Mouse (Mus musculus) liver, embryonic 13.5 days (tissue): ENCODE results near the gene Rer1. TPM values are rescaled to one million over a fixed set of nuclear protein-coding genes. Genes with fewer than 3 reads are reported as not detected.
A peak's percentile ranks its signal among the peaks of the same experiment; 100 is the strongest.

Experiments used
- ATAC-seq: fragments of 200-750 bp; cut with Nextera tagmentation; 2 replicates; pipeline ENCODE4 v1.8.0; 2017; ENCODE audit warnings: low read depth, mild to moderate bottlenecking, moderate number of reproducible peaks, moderate library complexity
- DNase-seq: peaks from one replicate; pipeline ENCODE4 v3.0.0; 2022
- H3K27ac ChIP-seq: fragments of 300-500 bp; sonication (generic); 2 replicates; pipeline ENCODE4 v1.5.1; 2015; ENCODE audit warnings: moderate library complexity, mild to moderate bottlenecking, inconsistent platforms
- H3K27me3 ChIP-seq: fragments of 300-500 bp; sonication (generic); 2 replicates; pipeline ENCODE4 v1.6.1; 2015; ENCODE audit warnings: mild to moderate bottlenecking, inconsistent platforms
- H3K36me3 ChIP-seq: fragments of 300-500 bp; sonication (generic); 2 replicates; pipeline ENCODE4 v1.6.1; 2015; ENCODE audit warnings: mild to moderate bottlenecking, inconsistent platforms
- H3K4me1 ChIP-seq: fragments of 300-500 bp; sonication (generic); replicated peaks from 2 replicates; pipeline ENCODE4 v1.6.1; 2015; ENCODE audit warnings: inconsistent platforms
- H3K4me2 ChIP-seq: fragments of 300-500 bp; sonication (generic); 2 replicates; pipeline ENCODE4 v1.6.1; 2015; ENCODE audit warnings: inconsistent platforms, mild to moderate bottlenecking, moderate library complexity
- H3K4me3 ChIP-seq: fragments of 300-500 bp; sonication (generic); replicated peaks from 2 replicates; pipeline ENCODE4 v1.5.1; 2015; ENCODE audit warnings: mild to moderate bottlenecking, inconsistent platforms
- H3K9ac ChIP-seq: fragments of 300-500 bp; sonication (generic); 2 replicates; pipeline ENCODE4 v1.6.1; 2015; ENCODE audit warnings: mild to moderate bottlenecking, inconsistent platforms
- H3K9me3 ChIP-seq: fragments of 300-500 bp; sonication (generic); replicated peaks from 2 replicates; pipeline ENCODE4 v1.6.1; 2016; ENCODE audit warnings: inconsistent platforms
- WGBS: fragments of 180-500 bp; shearing (Covaris S2); methylation state at CpG from one replicate; pipeline ENCODE4 v1.1.7; 2015; ENCODE audit not compliant: insufficient replicate concordance; 5-methylcytosine and 5-hydroxymethylcytosine counted together
- polyA plus RNA-seq: library from polyadenylated mRNA; unstranded; fragments of >200 nt; fragmentation: Nextera tagmentation; extraction: Ambion mirVana; gene quantifications from 2 replicates; pipeline ENCODE4 v1.2.1, GENCODE M21; 2015

Rer1 gene
- polyA plus RNA-seq, 1 experiment from 2014 or later, result 93.6 TPM

DNA sequence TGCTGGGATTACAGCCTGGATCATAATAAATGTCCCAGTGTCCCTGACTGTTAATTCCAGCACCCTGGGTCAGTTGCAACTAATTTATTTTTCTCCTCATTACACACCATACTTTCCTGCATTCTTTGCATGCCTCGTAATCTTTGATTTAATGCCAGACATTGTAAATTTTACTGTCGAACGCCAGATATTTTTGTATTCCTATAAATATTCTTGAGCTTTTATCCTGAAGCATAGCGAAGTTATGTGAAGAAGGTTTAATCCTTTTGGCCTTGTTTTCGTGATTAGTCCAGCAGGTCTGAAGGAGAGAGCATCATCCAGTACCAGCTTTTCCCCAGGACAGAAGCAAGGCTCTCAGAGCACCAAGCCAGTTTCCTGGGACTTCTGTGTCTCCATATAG is 23.3 kb upstream of the Rer1 start:
- Histone ChIP-seq H3K27ac (no peak overlapping the region), H3K9ac (no peak overlapping the region), H3K36me3 (no peaks in the 10 kb centered on the region), H3K4me2 (no peak overlapping the region), H3K9me3 (no peaks in the 10 kb centered on the region), H3K4me3 (no peak overlapping the region), H3K27me3 (no peaks in the 10 kb centered on the region), H3K4me1 (peaks cover 22% of the 10 kb centered on the region)
- ATAC-seq (no peak), DNase-seq (no peak)
- 69% methylated on average over 5 of the region's 5 CpGs for WGBS

DNA sequence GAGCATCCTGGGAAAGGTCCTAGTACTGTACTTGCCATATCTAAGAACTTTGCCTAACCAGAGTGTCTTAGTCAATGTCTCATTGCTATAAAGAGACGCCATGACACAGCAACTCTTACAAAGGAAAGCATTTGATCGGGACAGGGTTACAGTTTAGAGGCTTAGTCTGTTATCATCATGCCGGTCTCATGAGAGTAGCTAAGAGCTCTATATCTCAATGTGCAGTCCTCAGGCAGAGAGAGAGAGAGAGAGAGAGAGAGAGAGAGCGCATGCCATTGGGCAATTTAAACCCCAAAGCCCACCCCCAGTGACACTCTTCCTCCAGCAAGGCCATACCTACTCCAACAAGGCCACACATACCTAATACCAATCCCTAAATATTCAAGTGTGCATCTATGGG is 21.7 kb upstream of the Rer1 start:
- Histone ChIP-seq H3K4me3 (no peak overlapping the region), H3K36me3 (no peaks in the 10 kb centered on the region), H3K4me1 (peaks cover 22% of the 10 kb centered on the region), H3K27ac (peak overlapping the region; percentile 57), H3K27me3 (no peaks in the 10 kb centered on the region), H3K4me2 (no peak overlapping the region), H3K9me3 (no peaks in the 10 kb centered on the region), H3K9ac (no peak overlapping the region)
- ATAC-seq (peak; percentile 82), DNase-seq (no peak)
- WGBS, result 24% methylated on average over 4 of the region's 4 CpGs

DNA sequence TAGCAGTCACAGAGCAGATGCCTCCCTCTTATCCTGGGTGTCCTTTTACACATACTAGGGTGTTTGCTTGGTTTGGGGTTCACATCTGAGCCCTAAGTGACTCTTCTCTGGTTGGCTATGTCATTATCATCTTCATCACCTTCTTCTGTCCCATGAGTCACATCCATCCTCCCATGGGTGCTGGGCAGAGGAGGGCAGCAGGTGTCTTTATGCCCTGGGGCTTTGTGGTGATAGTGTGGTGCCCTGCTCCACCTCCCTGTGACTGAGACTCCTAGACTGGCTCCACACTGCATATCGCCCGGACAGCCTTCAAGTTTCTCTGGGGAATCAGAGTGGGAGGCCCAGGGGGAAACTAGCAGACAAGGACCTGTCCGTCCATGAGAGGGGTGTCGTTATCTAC is 12.4 kb upstream of the Rer1 start:
- H3K27me3 ChIP-seq, result no peaks in the 10 kb centered on the region
- 61% methylated on average over 4 of the region's 4 CpGs for WGBS

DNA sequence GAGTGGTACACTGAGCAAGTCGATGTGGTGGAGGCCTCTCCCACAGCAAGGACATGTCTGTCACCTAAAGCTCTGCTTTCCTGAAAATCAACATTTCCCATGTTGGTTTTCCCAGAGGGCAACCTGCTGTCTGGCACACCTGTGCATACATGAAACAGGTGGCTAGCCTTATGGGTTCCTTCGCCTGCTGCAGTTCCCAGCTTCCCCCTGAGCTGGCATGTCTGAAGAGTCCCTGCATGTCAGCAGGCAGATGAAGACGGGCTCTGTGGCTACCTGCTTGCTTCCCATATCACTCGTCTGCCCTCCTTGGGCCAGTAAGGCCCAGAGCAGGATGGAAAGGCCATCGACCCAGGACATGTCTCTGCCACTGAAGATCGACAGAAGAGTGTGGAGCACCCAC is 11.3 kb upstream of the Rer1 start:
- H3K36me3 ChIP-seq, result no peaks in the 10 kb centered on the region
- ATAC-seq (no peak), DNase-seq (no peak)
- H3K4me2 ChIP-seq, result no peak overlapping the region
- H3K27me3 ChIP-seq, result no peaks in the 10 kb centered on the region
- no peak overlapping the region for H3K4me3 ChIP-seq
- H3K27ac ChIP-seq, result no peak overlapping the region
- H3K4me1 ChIP-seq, result no peaks in the 10 kb centered on the region
- H3K9ac ChIP-seq, result no peak overlapping the region
- no peaks in the 10 kb centered on the region for H3K9me3 ChIP-seq
- WGBS, result 58% methylated on average over 6 of the region's 6 CpGs

More for the DNA sequence above, 12.4 kb upstream of the Rer1 start:
- ATAC-seq (no peak), DNase-seq (no peak)
- no peak overlapping the region for H3K4me3 ChIP-seq
- no peaks in the 10 kb centered on the region for H3K36me3 ChIP-seq
- H3K27ac ChIP-seq, result no peak overlapping the region
- H3K4me2 ChIP-seq, result no peak overlapping the region
- no peaks in the 10 kb centered on the region for H3K9me3 ChIP-seq
- H3K4me1 ChIP-seq, result no peaks in the 10 kb centered on the region
- no peak overlapping the region for H3K9ac ChIP-seq

DNA sequence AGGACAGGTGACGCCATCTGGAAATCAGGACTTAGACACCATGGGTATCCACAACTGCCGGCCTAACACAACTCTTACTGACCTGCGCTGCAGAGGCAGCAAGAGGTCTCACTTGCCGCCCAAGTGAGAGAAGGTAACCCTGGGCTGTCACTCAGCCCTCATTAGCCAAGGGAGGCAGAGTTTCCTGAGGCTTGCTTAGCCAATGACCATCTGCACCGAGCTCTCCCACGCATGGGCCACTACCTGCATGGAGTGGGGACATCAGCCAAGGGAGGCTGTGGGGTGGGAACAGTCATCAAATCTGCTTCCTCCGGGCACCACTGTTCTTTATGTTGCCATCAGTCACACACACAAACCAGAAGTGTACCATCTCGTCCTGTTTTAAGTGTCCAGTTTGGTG is 9.8 kb upstream of the Rer1 start:
- no peak for DNase-seq
- Histone ChIP-seq H3K9ac (no peak overlapping the region), H3K27me3 (no peaks in the 10 kb centered on the region), H3K36me3 (no peaks in the 10 kb centered on the region), H3K4me2 (no peak overlapping the region), H3K4me3 (no peak overlapping the region), H3K4me1 (no peaks in the 10 kb centered on the region), H3K27ac (no peak overlapping the region), H3K9me3 (no peaks in the 10 kb centered on the region)
- no peak for ATAC-seq
- WGBS, result 74% methylated on average over 8 of the region's 8 CpGs

DNA sequence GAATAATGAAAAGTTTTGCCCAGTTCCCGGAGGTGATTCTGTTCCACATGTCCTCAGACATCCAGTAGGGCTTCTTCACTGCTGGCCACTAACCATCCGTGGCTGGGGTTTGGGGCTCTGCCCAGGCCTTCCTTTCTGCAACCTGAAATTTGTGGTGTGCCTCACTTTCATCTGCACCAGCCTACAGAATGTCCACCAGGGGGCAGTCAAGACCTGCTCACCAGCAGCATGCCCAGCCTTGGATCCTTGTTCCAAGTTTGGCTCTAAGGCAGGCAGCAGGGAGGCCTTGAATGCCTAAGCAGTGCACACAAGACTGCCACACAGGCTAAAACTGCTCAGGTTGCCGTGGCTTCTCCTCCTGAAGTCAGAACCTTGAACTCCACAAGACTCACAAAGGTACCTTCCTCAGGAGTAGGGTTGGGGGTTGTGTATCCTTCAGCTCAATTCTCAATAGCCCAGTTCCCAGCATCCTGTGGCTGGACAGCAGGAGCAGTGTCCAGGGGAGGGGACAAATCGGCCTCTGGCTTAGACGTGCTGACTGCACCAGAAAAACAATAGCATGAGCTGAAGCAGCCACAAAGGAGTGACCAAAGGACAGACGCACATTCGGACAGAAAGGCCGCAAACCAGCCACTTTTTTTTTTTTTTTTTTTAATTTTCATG is 9.2 kb upstream of the Rer1 start:
- Histone ChIP-seq H3K9ac (no peak overlapping the region), H3K27ac (no peak overlapping the region), H3K27me3 (no peaks in the 10 kb centered on the region), H3K4me1 (no peaks in the 10 kb centered on the region), H3K4me2 (no peak overlapping the region), H3K4me3 (no peak overlapping the region), H3K36me3 (no peaks in the 10 kb centered on the region), H3K9me3 (no peaks in the 10 kb centered on the region)
- DNase-seq (peak; percentile 63), ATAC-seq (peak; percentile 48; the same call in 1 of the 2 replicates)
- WGBS, result 42% methylated on average over 8 of the region's 8 CpGs

DNA sequence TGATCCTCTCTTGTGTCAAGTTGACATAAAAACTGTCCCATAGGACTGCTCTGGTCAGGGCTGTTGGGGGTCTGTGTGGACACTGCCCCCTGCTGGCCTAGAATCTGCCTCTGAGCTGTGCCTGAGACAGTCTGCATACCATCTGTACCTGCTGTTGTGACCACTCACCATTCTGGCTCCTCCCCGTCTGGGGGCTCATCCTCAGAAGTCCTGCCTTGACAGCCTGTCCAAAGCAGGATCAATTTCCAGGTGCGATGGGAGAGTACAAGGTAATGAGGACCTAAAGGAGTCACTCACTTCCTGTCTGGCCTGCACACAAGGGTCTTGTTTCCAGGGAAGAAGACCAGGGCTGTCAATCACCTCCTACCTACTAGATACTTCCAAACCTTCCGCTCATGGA is 8.4 kb upstream of the Rer1 start:
- no peak overlapping the region for H3K27ac ChIP-seq
- WGBS, result 46% methylated on average over 3 of the region's 3 CpGs
- ATAC-seq (peak; percentile 62; the same call in 1 of the 2 replicates), DNase-seq (peak; percentile 40)
- no peak overlapping the region for H3K4me2 ChIP-seq
- no peaks in the 10 kb centered on the region for H3K9me3 ChIP-seq
- H3K27me3 ChIP-seq, result no peaks in the 10 kb centered on the region
- no peak overlapping the region for H3K9ac ChIP-seq
- H3K4me1 ChIP-seq, result no peaks in the 10 kb centered on the region
- H3K4me3 ChIP-seq, result no peak overlapping the region
- no peaks in the 10 kb centered on the region for H3K36me3 ChIP-seq

DNA sequence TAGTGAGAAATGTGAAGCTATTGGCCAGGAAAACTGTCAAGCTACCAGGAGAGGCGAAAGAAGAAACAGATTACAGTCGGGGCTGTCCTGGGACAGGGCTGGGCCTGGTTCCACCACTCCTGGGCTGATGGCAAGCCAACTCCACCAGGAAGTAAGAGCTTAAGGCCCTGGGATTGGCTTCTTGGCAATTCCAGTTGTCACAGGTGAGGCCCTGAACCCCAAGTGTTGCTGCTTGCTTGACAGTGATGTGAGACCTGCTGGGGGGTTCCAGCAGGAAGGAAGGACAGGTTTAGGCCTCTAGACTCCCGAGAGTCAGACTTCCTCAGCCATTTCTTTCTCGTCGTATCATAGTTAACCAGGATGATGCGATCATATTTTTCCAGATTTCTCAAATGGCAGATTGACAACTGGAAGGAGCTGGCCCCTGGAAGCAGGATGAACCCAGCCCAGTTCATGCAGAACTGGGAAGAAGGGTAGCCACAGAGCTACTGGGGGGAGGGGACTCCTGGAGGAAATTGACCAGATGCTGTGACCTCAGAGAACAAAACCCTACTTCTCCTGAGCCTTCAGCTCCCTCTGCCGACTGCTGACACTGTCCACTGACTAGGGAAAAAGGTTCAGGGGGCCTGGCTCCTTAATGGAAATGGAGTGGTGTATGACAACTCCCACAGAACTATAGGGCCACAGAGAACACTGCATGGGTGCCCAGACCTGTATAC is 7.4 kb upstream of the Rer1 start:
- Histone ChIP-seq H3K9ac (no peak overlapping the region), H3K4me2 (no peak overlapping the region), H3K27me3 (no peaks in the 10 kb centered on the region), H3K27ac (no peak overlapping the region), H3K36me3 (no peaks in the 10 kb centered on the region), H3K9me3 (no peaks in the 10 kb centered on the region), H3K4me1 (no peaks in the 10 kb centered on the region), H3K4me3 (no peak overlapping the region)
- no peak for ATAC-seq
- 61% methylated on average over 7 of the region's 7 CpGs for WGBS
- DNase-seq, result no peak

DNA sequence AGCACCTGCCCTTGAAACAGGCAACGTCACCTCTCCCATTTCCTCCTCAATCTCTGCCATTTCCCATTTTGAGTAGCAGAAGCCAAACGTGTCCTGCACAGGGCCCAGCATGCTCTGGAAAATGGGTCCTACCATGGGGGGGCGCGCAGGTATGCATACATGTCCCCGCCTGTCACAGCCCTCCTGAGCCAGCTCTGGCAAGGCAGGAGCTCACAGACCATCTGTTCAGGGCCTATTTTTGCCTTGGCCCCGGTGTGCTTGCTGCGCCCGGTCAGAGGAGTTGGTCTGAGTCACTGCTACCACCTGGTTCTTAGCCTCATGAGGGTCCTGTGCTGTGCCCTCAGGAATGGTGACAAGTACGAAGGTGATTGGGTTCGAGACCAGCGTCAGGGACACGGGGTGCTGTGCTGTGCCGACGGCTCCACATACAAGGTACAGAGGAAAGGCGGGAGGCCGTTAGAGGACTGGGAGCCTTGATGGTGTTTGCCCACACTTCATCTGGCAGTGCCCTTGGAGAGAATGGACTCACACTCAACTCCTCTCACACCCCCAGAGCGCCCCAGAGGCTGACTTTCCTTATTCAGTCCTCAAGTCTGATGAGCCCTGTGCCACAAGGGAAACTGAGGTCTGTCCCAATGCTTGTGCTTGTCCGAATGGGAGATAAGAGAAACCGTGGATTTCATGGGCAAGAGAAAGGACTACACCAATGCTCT is 6.7 kb upstream of the Rer1 start:
- ATAC-seq, result no peak
- H3K4me2 ChIP-seq, result no peak overlapping the region
- H3K4me1 ChIP-seq, result no peaks in the 10 kb centered on the region
- no peak for DNase-seq
- no peak overlapping the region for H3K9ac ChIP-seq
- H3K27ac ChIP-seq, result no peak overlapping the region
- H3K27me3 ChIP-seq, result no peaks in the 10 kb centered on the region
- no peaks in the 10 kb centered on the region for H3K9me3 ChIP-seq
- WGBS, result 83% methylated on average over 19 of the region's 19 CpGs
- no peaks in the 10 kb centered on the region for H3K36me3 ChIP-seq
- H3K4me3 ChIP-seq, result no peak overlapping the region

DNA sequence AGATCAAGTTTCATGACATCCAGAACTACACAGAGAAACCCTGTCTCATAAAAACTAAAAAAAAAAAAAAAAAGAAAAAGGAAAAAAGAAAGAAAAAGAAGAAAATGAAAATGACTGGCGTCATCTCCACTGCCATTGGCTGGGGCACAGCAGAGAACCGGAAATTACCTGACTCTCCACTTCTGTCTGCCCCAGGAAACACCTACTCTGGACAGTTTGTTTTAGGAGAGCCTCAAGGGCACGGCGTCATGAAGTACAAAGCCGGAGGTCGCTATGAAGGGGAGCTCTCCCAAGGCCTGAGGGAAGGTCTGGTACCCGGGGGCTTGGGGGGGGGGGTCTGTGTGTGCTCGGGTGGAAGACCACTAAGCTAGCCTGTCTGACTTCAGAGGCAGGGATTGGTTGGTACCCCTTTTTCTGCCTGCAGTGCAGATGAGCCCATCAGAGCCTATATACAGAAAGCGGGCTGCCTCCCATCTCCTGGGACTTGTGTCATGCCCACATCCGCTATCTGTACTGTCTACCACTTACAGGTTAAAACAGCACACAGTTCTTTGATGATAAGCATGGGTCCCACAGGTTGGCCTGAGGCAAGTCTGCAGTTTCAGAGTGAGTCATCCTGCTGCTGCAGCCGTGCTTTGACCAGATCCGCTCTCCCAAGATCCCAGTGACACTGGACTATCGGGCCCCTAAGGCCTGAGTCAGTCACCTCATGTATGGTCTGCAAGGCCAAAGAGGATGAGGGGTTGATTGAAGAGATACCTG is 4.7 kb upstream of the Rer1 start:
- H3K4me2 ChIP-seq, result no peak overlapping the region
- no peaks in the 10 kb centered on the region for H3K9me3 ChIP-seq
- no peak overlapping the region for H3K9ac ChIP-seq
- no peak for ATAC-seq
- 76% methylated on average over 13 of the region's 13 CpGs for WGBS
- peaks cover 10% of the 10 kb centered on the region for H3K4me1 ChIP-seq
- DNase-seq, result no peak
- no peaks in the 10 kb centered on the region for H3K27me3 ChIP-seq
- H3K4me3 ChIP-seq, result no peak overlapping the region
- no peaks in the 10 kb centered on the region for H3K36me3 ChIP-seq
- no peak overlapping the region for H3K27ac ChIP-seq

DNA sequence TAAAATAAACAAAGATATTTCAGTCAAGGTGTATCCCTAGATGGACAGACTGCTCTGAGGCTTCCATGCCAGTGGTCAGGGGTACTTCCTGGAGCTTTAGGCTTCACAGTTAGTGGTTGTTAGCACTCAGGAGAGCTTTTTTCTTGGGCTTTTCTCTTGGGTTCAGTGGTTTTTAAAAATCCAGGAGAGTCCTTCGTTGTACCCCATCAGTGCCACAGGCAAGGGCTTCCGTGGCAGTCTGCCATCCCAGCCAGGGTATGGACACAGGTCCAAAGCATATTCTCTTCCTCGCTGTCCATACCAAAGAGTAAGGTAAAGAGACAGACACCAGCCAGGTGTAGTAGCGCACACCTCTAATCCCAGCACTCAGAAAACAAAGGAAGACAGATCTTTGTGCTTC is 4.0 kb upstream of the Rer1 start:
- H3K27me3 ChIP-seq, result no peaks in the 10 kb centered on the region
- H3K4me1 ChIP-seq, result peaks cover 15% of the 10 kb centered on the region
- no peaks in the 10 kb centered on the region for H3K9me3 ChIP-seq
- no peaks in the 10 kb centered on the region for H3K36me3 ChIP-seq
- no peak for ATAC-seq
- no peak overlapping the region for H3K9ac ChIP-seq
- H3K27ac ChIP-seq, result no peak overlapping the region
- WGBS, result 84% methylated on average over 4 of the region's 4 CpGs
- no peak overlapping the region for H3K4me2 ChIP-seq
- H3K4me3 ChIP-seq, result no peak overlapping the region
- DNase-seq, result no peak
